Mouse (Mus musculus) monocyte, adult 2 months (primary cell): ENCODE measurements around the gene Fem1b.
"Not testable (repeated sequence)": the region's sequence is repeated elsewhere in the genome, so short reads cannot be mapped to it uniquely, and the experiment has no call there.

Source experiments
- DNase-seq, 2 experiments: peaks; one replicate each; pipeline ENCODE4 v3.0.0; 2022; ENCODE audit warnings: low spot score in 2 of 2, low read depth in 1 of 2

Gene Fem1b

DNA sequence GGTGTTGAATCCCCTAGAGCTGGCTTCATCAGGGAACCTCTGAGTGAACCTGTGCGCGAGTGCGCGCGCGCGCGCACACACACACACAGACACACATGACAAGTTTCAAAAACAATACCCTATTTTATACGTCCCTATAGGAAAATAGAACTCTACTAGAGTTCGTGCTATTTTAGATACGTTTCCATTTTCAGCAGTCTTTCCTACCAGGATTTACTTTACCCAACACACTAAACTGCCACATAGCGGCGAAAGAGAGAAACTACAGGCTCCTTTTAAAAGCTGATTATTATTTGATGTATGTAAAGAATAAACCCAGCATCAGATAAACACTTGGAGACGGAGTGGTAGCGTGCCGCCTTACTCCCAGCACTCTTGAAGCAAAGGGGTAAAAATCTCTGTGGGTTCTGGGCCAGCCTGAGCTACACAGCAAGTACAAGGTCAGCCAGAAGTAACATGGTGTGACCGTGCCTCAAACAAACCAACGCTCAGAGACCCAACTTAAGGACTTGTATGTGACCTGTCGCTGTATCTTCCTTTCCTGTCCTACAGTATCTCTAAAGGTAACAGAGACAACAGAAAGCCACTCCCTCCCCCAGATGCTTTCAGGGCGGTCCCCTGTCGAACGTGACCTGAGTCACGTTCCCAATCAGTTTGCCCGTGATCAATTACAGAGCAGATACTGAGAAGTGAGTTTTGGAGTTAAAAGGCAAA, 16.4 kb upstream of the Fem1b start:
- DNase-seq, result no peak

DNA sequence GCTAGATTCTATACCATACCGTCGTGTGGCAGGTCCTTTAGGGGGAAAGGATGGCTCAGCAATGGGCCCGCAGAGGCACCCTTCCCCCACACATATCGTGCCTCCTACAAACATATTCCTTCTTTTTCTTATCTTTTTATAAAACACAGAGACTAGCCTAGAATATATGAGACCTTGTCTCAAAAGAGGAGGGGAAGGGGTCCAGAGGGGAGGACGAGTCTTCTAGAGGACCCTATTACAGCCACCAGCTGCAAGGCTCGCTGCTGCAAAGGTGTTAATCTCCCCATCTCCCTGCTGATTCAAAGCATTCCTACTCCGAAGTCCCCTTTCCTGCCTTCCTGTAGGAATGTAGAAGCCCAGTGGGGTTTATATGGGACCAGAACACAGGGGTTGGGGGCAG, 14.7 kb upstream of the Fem1b start:
- DNase-seq, result no peak

DNA sequence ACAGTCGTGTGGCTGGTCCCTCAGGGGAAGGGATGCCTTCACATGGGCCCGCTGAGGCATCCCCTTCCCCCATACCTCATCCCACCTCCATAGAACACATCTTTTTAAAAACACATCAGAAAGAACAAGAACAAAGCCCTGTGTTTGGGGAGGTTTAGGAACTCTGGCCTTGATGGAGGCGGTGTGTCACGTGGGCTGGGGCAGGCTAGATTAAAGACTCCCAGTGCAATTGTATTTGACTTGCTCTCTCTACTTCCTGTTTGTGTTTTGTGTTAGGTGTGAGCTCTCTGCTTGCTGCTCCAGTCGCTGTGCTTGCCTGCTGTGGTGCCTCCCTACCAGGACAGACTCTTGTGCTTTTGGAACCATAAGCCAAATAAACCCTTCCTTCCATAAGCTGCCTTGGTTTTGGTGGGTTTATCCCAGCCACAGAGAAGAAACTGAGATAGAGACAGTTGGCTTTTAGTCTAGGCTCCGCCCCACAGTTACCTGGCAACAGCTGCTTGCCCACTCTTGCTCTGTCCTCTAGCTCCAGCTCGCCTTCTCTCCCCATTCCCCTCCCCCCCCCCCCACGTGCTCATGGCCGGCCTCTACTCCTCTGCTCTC, 14.2 kb upstream of the Fem1b start:
- no peak for DNase-seq

DNA sequence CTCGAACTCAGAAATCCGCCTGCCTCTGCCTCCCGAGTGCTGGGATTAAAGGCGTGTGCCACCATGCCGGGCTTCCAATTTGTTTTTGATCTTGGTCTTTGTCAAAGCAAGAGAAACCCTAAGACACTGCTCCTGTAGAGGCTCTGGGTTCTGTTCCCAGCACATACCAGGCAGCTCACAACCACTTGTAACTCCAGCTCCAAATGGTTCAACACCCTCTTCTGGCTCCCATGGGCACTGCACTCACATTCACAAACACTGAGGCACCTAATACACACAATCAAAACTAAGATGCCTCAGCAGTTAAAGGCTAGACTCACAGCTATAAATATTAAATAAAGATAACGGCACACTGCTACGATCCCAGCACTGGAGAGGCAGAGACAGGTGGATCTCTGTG, 10.1 kb upstream of the Fem1b start:
- no peak for DNase-seq

DNA sequence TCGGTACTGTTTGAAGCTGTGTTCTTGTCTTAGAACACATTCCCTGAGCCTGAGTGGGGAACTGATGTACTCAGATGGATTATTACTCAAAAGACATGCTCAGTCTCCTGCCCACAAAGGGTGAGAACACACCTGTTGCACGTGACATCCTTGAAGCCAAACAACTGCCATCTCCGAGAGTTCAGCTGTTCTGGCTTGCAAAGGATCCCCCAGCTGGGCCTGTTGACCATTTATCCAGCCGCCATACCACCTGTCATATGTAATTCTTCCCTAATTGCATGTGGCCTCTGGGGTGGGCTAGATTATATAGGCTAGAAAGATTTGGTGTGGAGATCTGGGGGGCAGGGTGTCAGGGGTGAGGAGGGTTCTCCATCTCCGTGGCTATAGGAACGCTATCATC, 9.1 kb upstream of the Fem1b start:
- no peak for DNase-seq

DNA sequence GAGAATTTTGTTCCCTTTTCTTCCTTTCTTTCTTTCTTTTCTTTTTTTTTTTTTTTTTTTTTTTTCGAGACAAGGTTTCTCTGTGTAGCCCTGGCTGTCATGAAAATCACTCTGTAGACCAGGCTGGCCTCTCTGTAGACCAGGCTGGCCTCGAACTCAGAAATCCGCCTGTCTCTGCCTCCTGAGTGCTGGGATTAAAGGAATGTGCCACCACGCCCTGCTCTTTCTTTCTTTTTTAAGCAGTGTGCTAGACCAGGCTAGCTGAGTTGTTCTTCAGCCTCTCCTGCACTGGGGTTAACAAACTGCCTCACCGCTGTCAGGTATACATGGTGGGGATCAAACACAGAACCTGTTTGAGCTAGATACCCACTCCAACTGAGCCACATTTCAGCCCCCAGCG, 8.2 kb upstream of the Fem1b start:
- DNase-seq, result not testable (repeated sequence)

DNA sequence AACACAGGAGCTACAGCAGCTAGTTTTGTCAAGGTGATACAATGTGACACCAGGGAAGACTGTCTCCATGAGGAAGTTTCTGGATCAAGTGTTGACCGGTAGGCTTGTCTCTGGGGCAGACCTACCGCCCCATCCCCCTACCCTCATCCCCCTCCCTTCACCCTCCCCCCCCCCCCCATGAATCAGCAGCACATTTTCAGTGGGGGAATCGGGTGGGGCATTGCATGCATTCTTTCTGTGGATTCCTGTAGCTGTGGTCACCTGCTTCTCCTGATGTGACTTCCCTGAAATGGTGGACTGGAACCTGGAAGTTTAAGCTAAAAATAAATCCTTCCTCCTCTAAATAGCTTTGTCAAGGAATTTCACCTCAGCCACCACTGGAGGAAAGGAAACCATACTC, 7.8 kb upstream of the Fem1b start:
- DNase-seq, result no peak

DNA sequence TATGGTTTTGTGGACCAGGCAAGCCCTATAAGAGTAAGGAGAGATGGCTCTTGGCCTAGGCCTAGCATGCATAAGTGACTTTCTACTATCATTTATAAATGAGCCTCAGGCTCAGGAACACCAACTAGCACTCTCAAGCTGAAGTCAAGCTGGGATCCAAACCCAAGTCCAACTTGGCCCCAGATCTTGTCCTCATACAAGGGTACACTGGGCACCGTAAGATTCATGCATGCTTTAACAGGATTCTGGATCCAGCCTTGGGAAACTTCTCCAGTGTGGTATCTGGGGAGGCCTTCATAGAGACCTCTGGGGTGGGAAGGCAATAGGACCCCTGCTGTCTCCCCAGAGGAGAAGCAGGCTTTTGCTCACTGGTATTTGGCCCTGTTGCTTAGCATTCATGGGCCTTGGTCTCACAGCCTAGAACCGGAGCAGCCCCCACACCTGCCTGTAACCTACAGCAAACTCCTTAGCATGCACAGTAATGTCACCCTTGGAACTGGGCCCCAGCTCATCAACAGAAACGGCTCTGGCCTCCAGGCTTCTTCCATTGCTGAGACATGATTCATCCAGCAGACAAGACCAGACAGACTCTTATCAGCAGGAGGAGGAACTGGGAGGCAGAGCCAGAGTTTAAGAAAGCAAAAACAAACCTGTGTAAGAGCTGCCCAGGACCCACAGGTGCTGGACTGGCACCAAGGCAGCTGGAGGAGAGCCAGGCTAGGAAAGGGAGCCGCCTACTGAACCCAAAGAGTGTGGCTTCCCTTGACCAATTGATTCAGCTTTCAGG, 6.3 kb upstream of the Fem1b start:
- DNase-seq, result no peak

DNA sequence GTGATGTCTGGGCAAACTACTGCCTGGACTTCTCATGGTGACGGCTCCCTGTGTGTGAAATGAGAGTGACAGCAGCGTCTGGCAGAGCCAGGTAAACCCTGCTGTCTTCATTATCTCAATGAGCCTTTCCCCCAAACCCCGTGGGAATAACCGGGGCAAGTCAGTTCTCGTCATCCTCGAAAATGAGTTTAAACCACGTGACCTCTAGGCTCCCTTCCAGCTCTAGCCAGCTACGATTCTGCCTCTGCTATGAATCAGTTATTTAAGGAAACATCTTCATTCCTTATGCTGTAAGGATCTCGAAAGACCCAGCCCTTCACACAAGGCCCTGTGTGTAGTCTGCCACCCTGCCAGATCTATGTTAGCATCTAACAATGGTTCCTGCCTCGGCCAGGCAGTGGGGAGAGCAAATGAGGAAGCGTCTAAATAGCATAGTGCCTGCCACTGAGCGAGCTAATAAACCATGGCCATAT, 5.4 kb upstream of the Fem1b start:
- DNase-seq, result no peak

DNA sequence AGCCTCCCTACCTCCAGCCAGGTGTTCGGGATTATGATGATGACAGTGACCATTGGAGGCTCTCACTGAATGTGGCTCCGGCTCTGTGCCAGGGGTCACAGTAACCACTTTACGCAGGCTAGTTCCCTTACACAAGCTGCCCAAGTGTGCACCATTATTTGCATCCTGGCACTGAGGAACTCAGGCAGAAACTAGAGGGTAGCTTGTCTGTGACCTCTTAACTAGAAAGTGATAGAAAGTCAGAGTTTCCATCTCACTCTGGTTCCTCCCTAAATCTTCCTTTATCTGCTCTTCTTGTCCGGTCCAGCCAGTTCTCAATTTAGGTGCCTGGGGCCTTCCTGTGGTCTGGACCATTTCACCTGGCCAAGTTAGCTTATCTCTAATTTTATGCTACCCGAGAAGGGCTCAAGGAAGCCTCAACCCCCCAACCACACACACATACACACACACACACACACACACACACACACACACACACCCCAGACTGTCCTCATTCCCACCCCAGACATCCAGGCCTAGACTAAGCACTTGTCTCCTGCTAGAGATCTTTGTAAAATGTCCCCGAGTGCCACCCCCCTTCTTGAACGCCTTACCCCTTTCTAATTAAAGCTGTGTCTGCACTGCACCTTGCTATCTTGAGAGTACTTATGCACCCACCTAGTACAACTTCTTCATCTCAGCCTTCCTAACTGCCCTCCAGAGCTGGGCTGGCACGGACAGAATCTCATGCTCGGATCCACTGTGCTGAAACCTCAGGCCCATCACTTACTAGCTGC, 4.8 kb upstream of the Fem1b start:
- DNase-seq, result no peak

DNA sequence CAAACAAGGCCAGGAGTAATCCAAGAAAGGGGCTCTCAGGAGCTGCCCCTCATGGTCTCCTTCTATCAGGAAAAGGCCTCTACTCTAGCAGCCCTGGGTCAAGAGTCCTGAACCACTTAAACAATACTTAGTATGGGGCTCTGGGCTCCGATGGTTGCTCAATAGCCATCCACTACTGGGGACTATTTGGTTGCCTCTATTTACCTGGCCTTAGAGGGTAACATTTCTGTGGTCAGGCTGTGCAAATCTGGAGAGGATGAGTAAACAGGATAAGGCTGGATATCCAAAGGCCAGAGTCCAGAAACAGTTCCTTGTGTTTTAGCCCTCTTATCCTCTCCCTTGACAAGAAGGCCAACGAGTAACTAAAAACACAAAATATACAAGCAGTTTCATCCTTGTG, 3.0 kb upstream of the Fem1b start:
- DNase-seq, result no peak

DNA sequence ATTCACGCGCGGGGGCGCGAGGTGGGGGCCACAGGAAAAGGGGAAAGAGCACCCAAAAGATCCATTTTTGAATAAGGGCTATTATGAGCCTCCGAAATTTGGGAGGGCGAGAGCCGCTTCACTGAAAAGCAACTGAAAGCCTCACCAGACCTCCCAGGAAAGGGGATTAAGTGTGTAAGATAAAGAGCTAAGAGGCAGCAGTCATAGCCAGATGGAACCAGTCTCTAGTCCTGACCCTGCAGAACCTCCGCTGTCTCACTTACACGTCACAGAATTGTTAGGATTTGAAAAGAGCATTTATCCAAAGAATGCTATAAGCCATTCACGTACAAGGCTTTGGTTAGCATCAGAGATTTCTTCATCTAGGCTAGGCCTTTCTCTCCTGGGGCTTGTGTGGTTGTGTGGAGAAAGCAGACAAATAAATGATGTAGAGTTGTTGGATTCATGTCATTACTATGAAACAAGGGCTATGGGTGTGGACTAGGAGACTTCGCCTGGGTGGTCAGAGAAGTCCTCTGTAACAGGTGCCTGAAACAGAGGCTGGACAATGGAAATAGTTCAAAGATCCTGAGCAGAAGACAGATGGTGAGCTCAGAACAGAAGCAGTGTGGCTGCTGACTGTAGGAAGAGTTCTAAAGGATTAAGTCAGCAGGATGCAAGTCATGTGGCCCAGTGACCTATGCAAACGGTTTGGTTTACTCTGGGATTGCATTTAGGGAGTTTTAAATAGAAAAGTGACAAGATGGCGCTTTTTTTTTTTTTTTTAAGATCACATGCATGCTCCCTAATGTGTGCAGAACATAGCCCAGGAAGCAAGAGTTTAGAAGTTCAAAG, 699 bp upstream of the Fem1b start:
- DNase-seq, result no peak

DNA sequence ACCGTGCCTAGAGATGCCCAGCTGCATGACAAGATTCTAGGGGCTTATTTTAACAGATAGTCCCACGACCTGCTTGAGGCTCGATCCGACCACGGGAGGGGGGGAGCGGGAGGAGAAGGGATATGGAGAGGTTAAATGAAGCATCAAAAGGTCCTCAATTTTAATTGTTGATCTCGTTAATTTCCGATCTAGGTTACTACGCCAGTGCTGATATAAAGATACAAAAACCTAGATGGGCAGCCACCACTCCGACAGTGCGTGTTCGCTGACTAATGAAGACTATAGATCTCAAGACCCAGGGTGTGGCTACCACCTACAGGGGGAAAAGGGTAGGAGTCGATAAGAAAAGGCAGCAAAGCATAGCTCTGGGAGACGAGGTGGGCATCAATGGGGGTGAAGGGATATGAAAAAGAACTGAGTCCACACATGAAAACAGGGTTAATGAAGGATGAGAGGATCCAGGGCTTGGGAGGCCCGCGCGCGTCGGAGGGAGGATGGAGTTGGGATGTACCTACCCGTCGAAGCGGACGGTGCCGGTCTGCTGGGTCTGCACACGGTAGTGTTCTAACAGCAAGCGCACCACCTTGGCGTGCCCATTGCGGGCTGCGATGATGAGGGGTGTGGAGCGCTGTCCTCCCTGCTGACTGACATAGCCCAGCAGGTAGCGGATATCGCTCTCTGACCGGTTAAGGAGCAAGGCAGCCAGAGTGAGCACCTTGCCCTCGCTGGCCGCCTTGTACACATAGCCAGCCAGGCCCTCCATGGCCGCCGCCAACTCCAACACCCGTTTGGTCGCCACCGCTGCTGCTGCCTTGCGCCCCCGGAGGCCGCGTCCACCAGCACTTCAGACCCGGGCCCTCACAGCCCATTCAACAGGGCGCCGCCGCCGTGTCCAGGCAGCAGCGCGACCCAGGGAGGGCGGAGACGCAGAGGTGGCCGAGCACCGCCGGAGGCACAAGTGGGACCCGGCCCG, 905 bp downstream of the Fem1b start:
- no peak for DNase-seq

DNA sequence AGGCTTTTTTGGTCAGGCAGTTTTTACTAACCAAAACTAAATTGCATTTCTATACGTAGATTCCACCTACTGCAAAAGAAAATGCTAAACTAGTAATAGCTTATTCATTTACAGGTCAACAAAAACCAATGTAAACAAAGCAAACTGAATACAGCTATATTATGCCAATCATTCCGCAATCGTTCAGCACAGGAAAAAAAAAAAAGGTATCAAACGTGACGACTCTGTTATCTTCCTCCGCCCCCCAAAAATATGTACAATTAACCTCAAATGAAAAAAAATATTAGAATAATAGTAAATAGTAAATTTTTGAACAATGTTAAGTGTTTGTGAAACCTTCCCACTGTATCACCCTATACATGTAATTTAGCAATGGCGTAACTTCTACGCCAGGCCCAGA, 1.6 kb downstream of the Fem1b start:
- DNase-seq, result no peak

DNA sequence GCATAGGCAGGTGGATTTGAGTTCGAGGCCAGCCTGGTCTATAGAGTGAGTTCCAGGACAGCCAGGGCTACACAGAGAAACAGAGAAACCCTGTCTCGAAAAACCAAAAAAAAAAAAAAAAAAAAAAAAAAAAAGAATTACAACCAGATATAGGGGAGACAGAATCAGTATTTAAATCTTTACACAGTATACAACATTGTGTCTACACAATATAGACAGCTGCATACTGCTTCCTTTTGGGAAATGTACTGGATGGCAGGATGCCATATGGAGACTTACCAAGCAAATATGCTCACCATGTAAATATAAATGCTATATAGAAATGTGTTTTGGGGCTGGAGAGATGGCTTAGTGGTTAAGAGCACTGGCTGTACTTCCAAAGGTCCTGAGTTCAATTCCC, 12.5 kb downstream of the Fem1b start:
- DNase-seq, result not testable (repeated sequence)

DNA sequence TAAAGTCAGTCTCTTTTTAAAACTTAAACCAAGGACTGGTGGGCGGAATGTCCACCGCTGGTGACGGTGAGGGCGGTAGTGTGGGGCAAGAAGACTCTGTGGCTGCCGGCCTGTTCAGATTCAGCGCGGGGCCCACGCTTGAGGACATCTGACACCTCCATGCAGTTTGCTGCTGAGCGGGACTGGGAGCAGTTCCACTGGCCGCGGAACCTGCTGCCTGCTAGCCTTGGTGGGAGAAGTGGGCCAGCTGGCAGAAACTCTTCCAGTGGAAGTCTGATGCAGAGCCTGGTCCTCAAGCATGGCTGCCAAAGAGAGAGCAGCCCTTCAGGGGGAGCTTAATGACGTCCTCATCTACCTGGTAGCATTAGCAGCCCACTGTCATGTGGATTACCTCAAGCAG, 21.9 kb downstream of the Fem1b start:
- no peak for DNase-seq

DNA sequence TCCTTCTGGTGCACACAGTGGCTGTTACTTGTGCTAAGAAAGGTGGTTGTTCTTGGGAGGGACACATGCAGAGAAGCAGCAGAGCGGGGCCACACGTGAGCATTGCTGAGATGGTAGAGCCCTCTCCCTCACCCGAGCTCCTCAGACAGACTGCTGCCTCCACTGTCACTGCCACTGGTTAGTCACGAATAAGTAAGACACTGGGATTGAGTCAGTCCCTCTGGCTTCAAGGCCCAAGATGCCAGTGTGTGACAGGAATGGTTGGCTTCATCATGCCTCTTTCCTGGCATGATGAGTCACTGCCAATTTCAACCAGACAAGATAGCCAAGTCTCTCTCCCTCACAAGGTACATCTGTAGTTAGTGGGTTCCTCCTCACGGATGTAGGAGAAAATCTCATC, 25.0 kb downstream of the Fem1b start:
- DNase-seq, result no peak

DNA sequence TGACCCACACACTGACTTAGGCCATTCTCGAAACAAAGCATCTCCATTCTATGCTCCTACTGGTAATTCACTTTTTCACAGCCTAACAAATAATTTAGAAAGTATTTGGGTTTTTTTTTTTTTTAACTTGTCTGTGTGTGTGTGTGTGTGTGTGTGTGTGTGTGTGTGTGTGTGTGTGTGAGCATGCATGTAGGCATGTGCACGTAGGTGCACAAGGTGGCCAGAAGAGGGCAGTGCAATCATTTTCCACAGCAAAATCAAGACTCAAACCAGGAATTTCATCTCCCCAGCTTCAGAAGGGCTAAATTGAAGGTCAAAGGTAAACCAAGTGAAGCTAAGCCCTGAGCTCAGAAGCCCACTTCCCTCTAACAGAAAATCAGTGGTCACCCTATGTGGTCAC, 27.5 kb downstream of the Fem1b start:
- no peak for DNase-seq

DNA sequence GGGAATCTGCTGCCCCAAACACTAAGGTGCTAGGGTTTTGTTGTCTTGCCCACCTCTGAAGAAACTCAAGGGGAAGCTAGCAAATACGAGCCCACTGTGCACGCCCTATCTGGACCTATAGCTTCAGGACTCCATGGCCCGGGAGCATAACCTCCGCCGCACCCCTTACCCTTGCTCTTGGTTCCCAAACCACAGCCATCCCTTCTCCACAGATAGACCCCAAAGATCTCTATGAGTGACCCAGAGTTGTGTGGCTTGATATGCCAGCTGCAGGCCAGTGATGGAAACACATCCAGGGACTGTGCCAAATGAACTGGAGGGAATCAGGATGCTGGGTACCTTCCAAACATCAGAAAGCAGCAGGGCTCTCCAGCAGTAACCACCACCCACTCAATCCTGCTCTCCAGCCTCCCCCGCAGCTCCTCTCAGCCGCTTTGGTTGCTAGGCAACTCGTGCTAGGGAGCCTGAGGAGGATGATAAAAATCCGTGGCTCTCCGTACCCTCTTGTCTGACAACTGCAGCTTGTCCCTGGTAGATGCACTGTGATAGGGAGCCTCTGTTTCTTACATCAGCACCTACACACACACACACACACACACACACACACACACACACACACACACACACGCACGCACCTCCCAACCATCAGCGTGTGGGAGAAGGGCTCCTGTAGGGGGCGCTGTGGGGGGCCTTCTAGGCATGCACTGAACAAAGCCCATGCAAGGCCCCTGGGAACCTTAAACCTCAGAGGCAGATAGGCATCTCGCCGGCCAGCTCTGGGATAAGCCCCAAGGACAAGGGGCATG, 28.6 kb downstream of the Fem1b start:
- DNase-seq, result no peak
